Mouse (Mus musculus) cerebellum, adult 2 months (tissue): ENCODE data around the gene Tbc1d4.

Experiments used
- CTCF ChIP-seq: fragments of 200-500 bp; IDR thresholded peaks from 2 replicates; pipeline ENCODE4 v1.5.1; 2011; ENCODE audit warnings: low read depth, mild to moderate bottlenecking, control low read depth, low read length, moderate library complexity, borderline replicate concordance; ENCODE audit not compliant: insufficient read depth
- POLR2A ChIP-seq: fragments of 200-500 bp; IDR thresholded peaks from 2 replicates; pipeline ENCODE4 v1.6.1; 2011; ENCODE audit warnings: low read length, control low read depth, borderline replicate concordance; ENCODE audit not compliant: insufficient read depth

DNA sequence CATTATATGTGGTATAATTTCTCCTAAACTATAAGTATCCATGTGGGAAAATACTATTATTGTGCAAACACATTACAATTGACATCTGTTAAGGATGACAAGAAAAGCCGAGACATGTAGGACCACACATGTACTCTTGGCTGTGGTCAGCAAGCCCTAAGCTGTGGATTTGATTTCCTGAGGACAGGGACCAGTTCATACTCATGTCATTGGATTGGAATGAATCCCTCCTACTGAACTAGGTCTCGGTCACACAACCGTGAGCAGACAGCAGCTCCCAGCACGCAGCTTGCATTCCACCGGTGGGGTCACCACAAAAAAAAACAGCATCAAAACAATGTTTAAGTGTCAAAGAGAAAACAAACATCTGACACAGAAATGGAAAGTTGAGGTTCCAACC is 15.0 kb downstream of the Tbc1d4 start:
- TF ChIP-seq CTCF (no peak), POLR2A (no peak)
